Mouse (Mus musculus) limb, embryonic 13.5 days (tissue): Measurements from ENCODE around the gene Tmed11. TPM values are rescaled to one million over a fixed set of nuclear protein-coding genes. Genes with fewer than 3 reads are reported as not detected.
"Not testable (repeated sequence)": the region's sequence is repeated elsewhere in the genome, so short reads cannot be mapped to it uniquely, and the experiment has no call there.

Experiments
- ATAC-seq: fragments of 200-750 bp; cut with Nextera tagmentation; 2 replicates; pipeline ENCODE4 v1.8.0; 2017; ENCODE audit warnings: low read depth, moderate number of reproducible peaks, moderate TSS enrichment; ENCODE audit not compliant: low FRiP score
- H3K27ac ChIP-seq: fragments of 300-500 bp; sonication (generic); 2 replicates; pipeline ENCODE4 v1.5.1; 2015; ENCODE audit warnings: inconsistent platforms, mild to moderate bottlenecking, moderate library complexity
- H3K27me3 ChIP-seq: fragments of 300-500 bp; sonication (generic); 2 replicates; pipeline ENCODE4 v1.6.1; 2015; ENCODE audit warnings: mild to moderate bottlenecking, inconsistent platforms
- H3K36me3 ChIP-seq: fragments of 300-500 bp; sonication (generic); 2 replicates; pipeline ENCODE4 v1.6.1; 2015; ENCODE audit warnings: inconsistent platforms, mild to moderate bottlenecking, moderate library complexity
- H3K4me1 ChIP-seq: fragments of 300-500 bp; sonication (generic); 2 replicates; pipeline ENCODE4 v1.6.1; 2015; ENCODE audit warnings: inconsistent platforms
- H3K4me2 ChIP-seq: fragments of 300-500 bp; sonication (generic); replicated peaks from 2 replicates; pipeline ENCODE4 v1.6.1; 2015; ENCODE audit warnings: inconsistent platforms, mild to moderate bottlenecking, moderate library complexity
- H3K4me3 ChIP-seq: fragments of 300-500 bp; sonication (generic); 2 replicates; pipeline ENCODE4 v1.5.1; 2015; ENCODE audit warnings: moderate library complexity, mild to moderate bottlenecking, inconsistent platforms
- H3K9ac ChIP-seq: fragments of 300-500 bp; sonication (generic); 2 replicates; pipeline ENCODE4 v1.6.1; 2015; ENCODE audit warnings: mild to moderate bottlenecking, inconsistent platforms
- H3K9me3 ChIP-seq: fragments of 300-500 bp; sonication (generic); 2 replicates; pipeline ENCODE4 v1.6.1; 2016; ENCODE audit warnings: inconsistent platforms
- WGBS: fragments of 180-500 bp; shearing (Covaris S2); methylation state at CpG from one replicate; pipeline ENCODE4 v1.1.7; 2015; 5-methylcytosine and 5-hydroxymethylcytosine counted together
- polyA plus RNA-seq: library from polyadenylated mRNA; unstranded; fragments of >200 nt; fragmentation: Nextera tagmentation; extraction: Ambion mirVana; gene quantifications from 2 replicates; pipeline ENCODE4 v1.2.1, GENCODE M21; 2015

Tmed11 gene
- not detected in 2 replicates for polyA plus RNA-seq

DNA sequence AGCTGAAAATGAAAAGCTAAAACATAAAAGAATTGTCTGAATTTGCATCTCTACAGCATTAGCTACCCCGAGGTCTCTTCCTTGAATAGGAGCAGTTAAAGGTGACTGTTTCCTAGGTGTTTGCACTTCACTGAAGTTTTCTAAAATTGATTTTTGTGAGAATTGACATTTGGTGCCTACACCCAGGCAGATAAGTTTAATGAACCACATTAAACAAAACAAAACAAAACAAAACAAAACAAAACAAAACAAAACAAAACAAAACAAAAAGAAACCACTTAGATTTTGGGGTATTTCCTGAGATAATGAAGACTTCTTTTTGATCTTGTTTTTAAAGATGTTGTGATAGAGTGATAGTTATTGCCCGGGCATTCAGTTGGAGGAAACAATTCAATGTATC, at the start of gene Tmed11:
Gene Tmed11 (minus strand): TSS at position 101 of the 400 bp plus-strand sequence.
- H3K9ac ChIP-seq, ATAC-seq, H3K4me2 ChIP-seq, H3K9me3 ChIP-seq, H3K4me1 ChIP-seq, H3K27ac ChIP-seq, H3K27me3 ChIP-seq, H3K36me3 ChIP-seq, H3K4me3 ChIP-seq: not testable (repeated sequence)
- 74% methylated on average over 2 of the region's 2 CpGs for WGBS

DNA sequence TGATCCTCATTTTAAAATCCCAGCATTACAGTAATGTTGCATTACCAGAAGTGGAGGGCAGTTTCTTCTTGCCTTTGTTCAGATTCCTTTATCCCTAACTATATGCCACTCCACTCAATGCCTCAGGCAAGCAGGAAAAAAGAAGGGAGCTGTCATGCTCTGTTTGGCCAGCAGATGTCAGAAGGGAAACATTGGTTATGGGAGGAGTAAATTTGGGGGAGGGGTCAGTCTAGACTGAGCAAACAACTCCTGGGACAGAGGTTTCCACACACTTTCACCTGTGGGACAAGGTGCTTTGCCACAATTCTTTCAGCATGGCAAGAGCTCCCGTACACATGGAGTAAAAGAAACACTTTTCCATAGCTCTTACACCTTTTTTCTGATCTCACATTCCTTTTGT, 41.0 kb upstream of the Tmed11 start:
- Histone ChIP-seq H3K9ac (no peak overlapping the region), H3K4me2 (no peak overlapping the region), H3K36me3 (no peaks in the 10 kb centered on the region), H3K4me1 (no peaks in the 10 kb centered on the region), H3K9me3 (no peaks in the 10 kb centered on the region), H3K27me3 (no peaks in the 10 kb centered on the region), H3K4me3 (no peak overlapping the region), H3K27ac (no peak overlapping the region)
- no peak for ATAC-seq
- WGBS = 81% methylated on average over 1 of the region's 1 CpGs

DNA sequence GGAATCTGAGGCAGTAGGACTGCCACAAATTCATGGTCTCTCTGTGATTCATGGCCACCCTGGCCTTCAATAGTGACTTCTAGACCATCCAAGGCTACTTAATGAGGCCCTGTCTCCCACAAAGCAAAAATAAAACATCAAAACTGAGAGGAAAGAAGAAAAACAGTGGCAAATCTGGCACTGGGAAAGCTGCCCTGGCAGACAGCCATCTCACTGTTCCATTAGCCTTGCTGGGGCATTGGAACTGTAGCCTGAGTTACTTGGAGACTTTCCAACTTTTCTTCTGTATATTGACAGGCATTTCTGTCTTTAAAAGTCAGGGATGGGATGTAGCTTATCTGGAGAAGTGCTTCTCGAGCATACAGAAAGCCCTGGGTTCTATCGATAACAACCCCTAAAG, 28.1 kb upstream of the Tmed11 start:
- Histone ChIP-seq H3K4me1 (no peaks in the 10 kb centered on the region), H3K27me3 (no peaks in the 10 kb centered on the region), H3K36me3 (no peaks in the 10 kb centered on the region), H3K4me2 (no peak overlapping the region), H3K9me3 (no peaks in the 10 kb centered on the region), H3K9ac (no peak overlapping the region), H3K27ac (no peak overlapping the region), H3K4me3 (no peak overlapping the region)
- ATAC-seq = no peak
- 94% methylated on average over 2 of the region's 2 CpGs for WGBS

DNA sequence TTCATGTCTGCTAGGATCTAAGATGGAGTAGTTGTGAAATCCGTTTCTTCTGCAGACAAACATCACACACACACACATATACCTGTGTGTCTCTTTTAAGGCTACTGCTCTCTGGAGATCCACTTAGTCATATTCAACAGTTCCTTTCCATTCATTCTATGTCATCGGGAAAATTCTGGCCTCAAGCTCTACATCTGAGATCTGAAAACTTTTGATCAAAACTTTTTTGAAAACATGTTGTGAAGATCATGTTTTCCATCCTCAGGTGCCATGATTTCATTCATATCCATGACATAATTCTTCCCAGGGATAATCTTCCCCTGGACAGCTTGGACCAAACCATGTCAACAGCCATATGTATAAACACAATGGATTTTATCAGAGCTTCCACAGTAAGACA, 13.6 kb upstream of the Tmed11 start, which contains the start of gene Vmn2r8:
Gene Vmn2r8 (minus strand): TSS at position 101 of the 400 bp plus-strand sequence.
- ATAC-seq = not testable (repeated sequence)

DNA sequence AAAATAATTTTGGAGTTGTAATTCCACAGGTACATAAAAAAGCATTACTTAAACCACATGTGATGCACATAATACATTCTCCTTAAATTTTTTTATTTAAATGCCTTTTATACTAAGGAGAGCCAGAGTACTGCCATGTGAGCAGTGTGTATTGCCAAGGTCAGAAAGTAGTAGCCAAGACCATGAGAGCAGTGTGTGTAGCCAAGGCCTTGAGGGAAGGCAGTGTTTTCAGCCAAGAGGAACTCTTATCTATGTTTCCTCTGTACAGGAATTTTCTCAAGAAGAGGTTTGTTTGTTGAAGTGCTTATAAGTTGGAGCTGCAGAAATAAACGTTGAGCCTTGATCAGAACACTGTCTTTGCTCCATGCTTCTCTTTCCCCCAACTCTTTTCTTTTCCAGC, 8.5 kb upstream of the Tmed11 start:
- Histone ChIP-seq H3K36me3 (no peaks in the 10 kb centered on the region), H3K27ac (no peak overlapping the region), H3K9me3 (no peaks in the 10 kb centered on the region), H3K4me3 (no peak overlapping the region), H3K27me3 (no peaks in the 10 kb centered on the region), H3K4me1 (no peaks in the 10 kb centered on the region), H3K4me2 (no peak overlapping the region), H3K9ac (no peak overlapping the region)
- 55% methylated on average over 1 of the region's 1 CpGs for WGBS
- ATAC-seq = no peak

More for the DNA sequence above, 13.6 kb upstream of the Tmed11 start, which contains the start of gene Vmn2r8:
- H3K4me3 ChIP-seq, H3K27ac ChIP-seq, H3K9ac ChIP-seq, H3K4me1 ChIP-seq, H3K27me3 ChIP-seq, H3K4me2 ChIP-seq, H3K36me3 ChIP-seq, H3K9me3 ChIP-seq: not testable (repeated sequence)
- WGBS = 72% methylated on average over 2 of the region's 2 CpGs

DNA sequence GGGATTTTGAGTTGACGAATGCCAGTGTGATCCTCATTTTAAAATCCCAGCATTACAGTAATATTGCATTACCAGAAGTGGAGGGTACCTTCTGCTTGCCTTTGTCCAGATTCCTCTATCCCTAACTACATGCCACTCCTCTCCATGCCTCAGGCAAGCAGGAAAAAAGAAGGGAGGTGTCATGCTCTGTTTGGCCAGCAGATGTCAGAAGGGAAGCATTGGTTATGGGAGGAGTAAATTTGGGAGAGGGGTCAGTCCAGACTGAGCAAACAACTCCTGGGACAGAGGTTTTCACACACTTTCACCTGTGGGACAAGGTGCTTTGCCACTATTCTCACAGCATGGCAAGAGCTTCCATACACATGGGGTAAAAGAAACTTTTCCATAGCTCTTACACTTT, 4.8 kb downstream of the Tmed11 start:
- not testable (repeated sequence) for H3K27me3 ChIP-seq, ATAC-seq, H3K27ac ChIP-seq, H3K4me1 ChIP-seq, H3K4me3 ChIP-seq, H3K36me3 ChIP-seq, H3K9me3 ChIP-seq, H3K4me2 ChIP-seq, H3K9ac ChIP-seq
- WGBS = 33% methylated on average over 1 of the region's 1 CpGs

DNA sequence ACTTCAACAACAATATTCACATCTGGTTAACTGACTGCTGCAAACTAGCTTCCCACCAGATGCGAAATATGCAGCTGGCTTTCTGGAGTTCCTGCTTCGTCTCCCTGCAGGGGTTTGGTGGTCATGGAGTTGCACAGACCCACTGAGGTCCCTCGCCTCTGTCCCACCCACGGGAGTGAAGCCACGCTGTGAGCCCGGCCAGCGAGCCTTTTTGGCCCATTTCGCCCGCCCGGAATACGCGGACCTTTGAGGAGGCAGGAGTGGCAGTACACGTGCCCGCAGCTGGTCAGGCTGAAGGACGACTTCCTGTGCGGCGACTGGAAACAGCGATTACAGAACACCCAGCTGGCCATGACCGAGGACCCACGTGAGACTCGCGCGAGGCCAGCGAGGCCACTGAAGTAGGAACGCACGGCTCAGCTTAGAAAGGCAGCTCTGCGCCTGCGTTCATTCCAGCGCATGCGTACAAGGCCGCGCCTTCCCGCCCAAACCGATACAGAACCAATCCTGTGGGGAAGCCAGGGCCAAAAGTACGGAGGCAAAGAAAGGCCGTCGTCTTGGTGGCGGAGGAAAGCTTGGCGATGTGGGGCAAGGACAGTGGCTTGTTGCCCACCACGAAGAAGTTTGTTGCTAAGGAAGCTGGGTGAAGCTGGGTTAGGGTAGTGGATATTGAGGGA, 20.4 kb downstream of the Tmed11 start, which contains the start of gene Rnf212:
Gene Rnf212 (minus strand): TSS at position 353 of the 677 bp plus-strand sequence.
- H3K36me3 ChIP-seq = no peaks in the 10 kb centered on the region
- no peak within 1 kb of the TSS for H3K4me3 ChIP-seq
- H3K9me3 ChIP-seq = no peaks in the 10 kb centered on the region
- H3K4me2 ChIP-seq = no peak within 1 kb of the TSS
- no peaks in the 10 kb centered on the region for H3K27me3 ChIP-seq
- ATAC-seq = no peak
- no peaks in the 10 kb centered on the region for H3K4me1 ChIP-seq
- H3K9ac ChIP-seq = no peak within 1 kb of the TSS
- WGBS = 74% methylated on average over 40 of the region's 40 CpGs
- no peak within 1 kb of the TSS for H3K27ac ChIP-seq

DNA sequence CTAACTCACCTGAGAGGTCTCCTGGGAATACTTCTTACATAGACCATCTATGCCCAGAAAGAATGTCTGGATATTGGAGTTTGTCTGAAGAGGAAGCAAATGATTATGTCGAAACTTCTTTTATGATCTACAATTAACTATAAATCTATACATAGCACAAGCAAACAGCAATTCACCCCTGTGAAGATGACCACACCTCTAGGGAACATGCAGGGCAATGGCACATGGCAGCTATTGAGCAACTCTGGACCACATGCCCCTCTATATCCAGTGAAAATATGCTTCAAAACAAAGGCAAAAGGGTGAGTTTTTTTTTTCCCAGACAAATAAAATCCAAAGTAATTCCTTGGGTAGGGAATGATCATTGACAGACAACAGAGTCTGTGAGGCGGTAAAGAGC, 35.2 kb downstream of the Tmed11 start:
- no peak for ATAC-seq
- Histone ChIP-seq H3K4me2 (no peak overlapping the region), H3K27me3 (no peaks in the 10 kb centered on the region), H3K4me1 (no peaks in the 10 kb centered on the region), H3K9ac (no peak overlapping the region), H3K36me3 (no peaks in the 10 kb centered on the region), H3K9me3 (no peaks in the 10 kb centered on the region), H3K4me3 (no peak overlapping the region), H3K27ac (no peak overlapping the region)
- WGBS = 80% methylated on average over 2 of the region's 2 CpGs

DNA sequence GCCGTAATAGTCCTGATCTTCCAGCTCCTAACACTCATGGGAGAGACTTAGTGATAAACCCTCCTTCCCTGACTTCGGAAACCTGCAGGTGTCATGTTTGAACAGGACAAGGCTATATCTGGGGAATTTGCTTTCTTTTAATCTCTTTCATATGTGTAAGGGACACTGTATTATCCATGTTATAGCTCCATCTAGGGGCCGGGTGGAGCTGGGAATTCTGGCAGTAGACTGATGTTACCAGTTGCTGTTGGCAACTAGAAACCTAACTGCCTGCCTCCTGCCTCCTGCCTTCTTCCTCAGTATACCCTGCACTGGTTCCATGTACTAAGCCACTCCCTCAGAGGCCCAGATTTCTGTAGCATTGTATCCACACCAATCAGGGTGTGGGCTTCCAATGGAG, 36.8 kb downstream of the Tmed11 start:
- whole genome bisulfite sequencing = 46% methylated on average over 3 of the region's 3 CpGs
- Histone ChIP-seq H3K4me2 (no peak overlapping the region), H3K4me1 (no peaks in the 10 kb centered on the region), H3K27me3 (no peaks in the 10 kb centered on the region), H3K9ac (no peak overlapping the region), H3K4me3 (no peak overlapping the region), H3K36me3 (no peaks in the 10 kb centered on the region), H3K9me3 (no peaks in the 10 kb centered on the region), H3K27ac (no peak overlapping the region)
- no peak; the same call in 1 of the 2 replicates for ATAC-seq

DNA sequence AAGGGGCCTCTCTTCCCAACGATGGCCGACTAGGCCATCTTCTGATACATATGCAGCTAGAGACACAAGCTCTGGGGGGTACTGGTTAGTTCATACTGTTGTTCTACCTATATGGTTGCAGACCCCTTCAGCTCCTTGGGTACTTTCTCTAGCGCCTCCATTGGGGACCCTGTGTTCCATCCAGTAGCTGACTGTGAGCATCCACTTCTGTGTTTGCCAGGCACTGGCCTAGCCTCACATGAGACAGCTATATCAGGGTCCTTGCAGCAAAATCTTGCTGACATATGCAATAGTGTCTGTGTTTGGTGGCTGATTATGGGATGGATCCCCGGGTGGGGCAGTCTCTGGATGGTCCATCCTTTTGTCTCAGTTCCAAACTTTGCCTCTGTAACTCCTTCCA, 43.9 kb downstream of the Tmed11 start:
- ATAC-seq, H3K4me2 ChIP-seq, H3K27me3 ChIP-seq, H3K4me1 ChIP-seq, H3K9ac ChIP-seq, H3K27ac ChIP-seq, H3K36me3 ChIP-seq, H3K9me3 ChIP-seq, H3K4me3 ChIP-seq: not testable (repeated sequence)
- 78% methylated on average over 4 of the region's 4 CpGs for WGBS

DNA sequence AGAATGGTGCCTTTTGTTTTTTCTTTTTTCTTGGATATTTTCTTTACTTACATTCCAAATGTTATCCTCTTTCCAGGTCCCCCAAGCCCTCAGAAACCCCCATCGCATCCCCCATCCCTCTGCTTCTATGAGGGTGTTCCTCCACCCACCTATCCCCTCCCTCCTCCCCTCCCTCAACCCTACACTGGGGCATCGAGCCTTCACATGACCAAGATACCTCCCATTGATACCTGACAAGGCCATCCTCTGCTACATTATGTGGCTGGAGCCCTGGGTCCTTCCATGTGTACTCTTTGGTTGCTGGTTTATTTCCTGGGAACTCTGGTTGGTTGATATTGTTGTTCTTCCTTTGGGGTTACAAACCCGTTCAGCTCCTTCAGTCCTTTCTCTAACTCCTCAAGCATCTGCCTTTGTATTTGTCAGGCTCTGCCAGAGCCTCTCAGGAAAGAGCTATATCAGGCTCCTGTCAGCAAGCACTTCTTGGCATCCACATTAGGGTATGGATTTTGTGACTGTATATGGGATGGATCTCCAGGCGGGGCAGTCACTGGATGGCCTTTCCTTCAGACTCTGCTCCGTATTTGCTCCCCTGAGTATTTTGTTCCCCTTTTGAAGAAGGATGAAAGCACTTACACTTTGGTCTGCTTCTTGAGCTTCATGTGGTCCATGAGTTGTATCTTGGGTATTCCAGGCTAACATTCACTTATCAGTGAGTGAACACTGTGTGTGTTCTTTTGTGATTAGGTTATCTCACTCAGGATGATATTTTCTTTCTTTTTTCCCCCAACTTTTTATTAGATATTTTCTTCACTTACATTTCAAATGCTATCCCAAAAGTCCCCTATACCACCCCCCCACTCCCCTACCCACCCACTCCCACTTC, 44.6 kb downstream of the Tmed11 start:
- WGBS = 78% methylated on average over 5 of the region's 5 CpGs
- ATAC-seq = no peak
- H3K27me3 ChIP-seq = no peaks in the 10 kb centered on the region

DNA sequence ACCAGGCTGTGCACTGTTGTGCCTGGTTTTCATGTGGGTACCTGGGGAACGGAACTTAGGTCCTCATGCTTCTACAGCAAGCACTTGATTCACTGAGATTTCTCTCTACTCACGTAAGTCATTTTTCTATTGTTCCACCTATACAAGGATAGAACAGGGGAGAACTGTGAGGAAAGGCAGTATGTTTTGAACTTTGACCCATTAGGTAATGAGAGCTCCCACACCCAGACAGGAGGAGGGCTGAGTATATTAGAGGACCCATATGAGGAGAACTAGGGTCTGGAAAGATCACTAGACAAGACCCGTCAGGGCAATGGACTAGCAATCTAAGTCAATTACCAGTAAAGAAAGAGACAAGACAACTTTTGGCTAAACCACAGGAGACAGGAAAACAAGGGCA, 50.5 kb downstream of the Tmed11 start:
- Histone ChIP-seq H3K4me1 (no peaks in the 10 kb centered on the region), H3K36me3 (no peaks in the 10 kb centered on the region), H3K27me3 (no peaks in the 10 kb centered on the region), H3K4me2 (no peak overlapping the region), H3K9me3 (no peaks in the 10 kb centered on the region), H3K4me3 (no peak overlapping the region), H3K9ac (no peak overlapping the region), H3K27ac (no peak overlapping the region)
- 82% methylated on average over 3 of the region's 3 CpGs for WGBS
- ATAC-seq = no peak

More for the DNA sequence above, 44.6 kb downstream of the Tmed11 start:
- Histone ChIP-seq H3K4me2 (no peak overlapping the region), H3K36me3 (no peaks in the 10 kb centered on the region), H3K4me1 (no peaks in the 10 kb centered on the region), H3K9me3 (no peaks in the 10 kb centered on the region), H3K4me3 (no peak overlapping the region), H3K9ac (no peak overlapping the region), H3K27ac (no peak overlapping the region)
